Mouse (Mus musculus) ES-Bruce4 (cell line): ENCODE measurements around the gene Rsph9. TPM values are rescaled to one million over a fixed set of nuclear protein-coding genes. Genes with fewer than 3 reads are reported as not detected.

ENCODE experiments used
- H3K27ac ChIP-seq: 2 replicates; pipeline ENCODE4 v1.5.1; 2012; ENCODE audit warnings: low read length, inconsistent platforms; ENCODE audit not compliant: insufficient read depth
- H3K27me3 ChIP-seq: 2 replicates; pipeline ENCODE4 v1.6.1; 2012; ENCODE audit warnings: mild to moderate bottlenecking, low read length, inconsistent platforms; ENCODE audit not compliant: control insufficient read depth, poor library complexity, insufficient read depth, severe bottlenecking
- H3K36me3 ChIP-seq: 2 replicates; pipeline ENCODE4 v1.6.1; 2012; ENCODE audit warnings: inconsistent platforms, mild to moderate bottlenecking, low read length, moderate library complexity; ENCODE audit not compliant: control insufficient read depth, poor library complexity, insufficient read depth, severe bottlenecking
- H3K4me1 ChIP-seq: one replicate; pipeline ENCODE4 v1.8.1; 2011; ENCODE audit warnings: low read length; ENCODE audit not compliant: control insufficient read depth, insufficient read depth
- H3K4me3 ChIP-seq: 2 replicates; pipeline ENCODE4 v1.5.1; 2011; ENCODE audit warnings: low read depth, mild to moderate bottlenecking, low read length
- H3K9ac ChIP-seq: 2 replicates; pipeline ENCODE4 v1.6.1; 2012; ENCODE audit warnings: low read depth, mild to moderate bottlenecking, inconsistent platforms; ENCODE audit not compliant: poor library complexity, severe bottlenecking
- H3K9me3 ChIP-seq: replicated peaks from 2 replicates; pipeline ENCODE4 v1.6.1; 2012; ENCODE audit warnings: mild to moderate bottlenecking, low read length, inconsistent platforms; ENCODE audit not compliant: control insufficient read depth, poor library complexity, insufficient read depth, severe bottlenecking
- CTCF ChIP-seq: IDR thresholded peaks from one replicate; pipeline ENCODE4 v1.8.1; 2011; ENCODE audit warnings: low read depth, low read length
- EP300 ChIP-seq: IDR thresholded peaks from 2 replicates; pipeline ENCODE4 v1.6.1; 2011; ENCODE audit warnings: low read depth, low read length; ENCODE audit not compliant: insufficient read depth
- POLR2A ChIP-seq: IDR thresholded peaks from one replicate; pipeline ENCODE4 v1.8.1; 2011; ENCODE audit warnings: low read length; ENCODE audit not compliant: insufficient read depth
- polyA plus RNA-seq: library from polyadenylated mRNA; stranded (reverse); fragments of >200 nt; gene quantifications from 2 replicates; pipeline ENCODE4 v1.2.4, GENCODE M21; 2011; ENCODE audit warnings: low read depth; ENCODE audit not compliant: missing spikeins, insufficient read depth, insufficient read length

Rsph9 gene
- polyA plus RNA-seq, 1 experiment: 1.0 TPM

GRCm38 (mm10) chr17:46162551-46162950, 18.5 kb upstream of the Rsph9 start:
- Histone ChIP-seq H3K27me3 (no peaks in the 10 kb centered on the region), H3K4me3 (no peak overlapping the region), H3K36me3 (no peaks in the 10 kb centered on the region), H3K9me3 (no peaks in the 10 kb centered on the region), H3K9ac (no peak overlapping the region), H3K27ac (no peak overlapping the region), H3K4me1 (peaks cover 2% of the 10 kb centered on the region)
- no peak for TF ChIP-seq POLR2A
- no peak for TF ChIP-seq CTCF
- no peak for TF ChIP-seq EP300

DNA sequence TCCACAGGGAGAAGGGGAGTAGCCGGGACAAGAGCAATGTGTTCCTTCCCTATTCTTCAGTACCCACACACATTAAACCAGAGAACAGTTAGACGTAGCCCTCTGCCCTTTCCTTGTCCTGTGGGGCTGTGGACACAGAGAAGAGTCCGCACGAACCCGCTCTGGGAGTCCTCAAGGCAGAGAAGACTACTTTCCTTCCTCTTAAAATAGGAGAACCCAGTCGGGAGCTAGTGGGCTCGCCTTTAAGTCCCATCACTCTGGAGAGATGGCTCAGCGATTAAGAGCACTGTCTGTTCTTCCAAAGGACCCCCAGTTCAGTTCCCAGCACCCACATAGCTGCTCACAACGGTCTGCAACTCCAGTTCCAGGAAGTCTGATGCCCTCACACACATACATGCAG, 17.7 kb upstream of the Rsph9 start:
- peak overlapping the region; percentile 86 for H3K9ac ChIP-seq
- H3K27ac ChIP-seq: no peak overlapping the region
- TF ChIP-seq CTCF: no peak
- TF ChIP-seq POLR2A: no peak
- TF ChIP-seq EP300: no peak
- H3K9me3 ChIP-seq: no peaks in the 10 kb centered on the region
- H3K4me3 ChIP-seq: peak overlapping the region; percentile 71
- H3K27me3 ChIP-seq: no peaks in the 10 kb centered on the region
- H3K36me3 ChIP-seq: no peaks in the 10 kb centered on the region
- peaks cover 2% of the 10 kb centered on the region for H3K4me1 ChIP-seq

DNA sequence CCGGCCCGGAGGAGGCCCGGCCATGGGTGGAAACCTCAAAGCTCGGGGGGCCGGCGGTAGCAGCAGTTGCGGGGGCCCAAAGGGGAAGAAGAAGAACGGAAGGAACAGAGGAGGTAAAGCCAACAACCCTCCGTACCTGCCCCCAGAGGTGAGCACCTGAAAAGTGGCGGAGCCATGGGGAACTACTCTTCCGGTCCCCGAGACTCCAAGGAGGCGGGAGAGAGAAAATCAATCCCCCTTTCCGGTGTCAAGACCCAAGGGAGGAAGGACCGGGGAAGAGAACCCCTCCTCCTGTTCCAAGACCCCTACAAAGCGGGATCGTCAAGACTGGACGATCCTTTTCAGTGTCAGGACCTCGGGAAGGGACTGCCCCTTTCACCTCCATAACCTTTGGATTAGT, 17.2 kb upstream of the Rsph9 start:
- Histone ChIP-seq H3K9ac (peak overlapping the region; percentile 86), H3K4me1 (peaks cover 2% of the 10 kb centered on the region), H3K4me3 (peak overlapping the region; percentile 71), H3K27ac (no peak overlapping the region), H3K9me3 (no peaks in the 10 kb centered on the region), H3K27me3 (no peaks in the 10 kb centered on the region), H3K36me3 (no peaks in the 10 kb centered on the region)
- TF ChIP-seq EP300: no peak
- no peak for TF ChIP-seq CTCF
- TF ChIP-seq POLR2A: no peak

DNA sequence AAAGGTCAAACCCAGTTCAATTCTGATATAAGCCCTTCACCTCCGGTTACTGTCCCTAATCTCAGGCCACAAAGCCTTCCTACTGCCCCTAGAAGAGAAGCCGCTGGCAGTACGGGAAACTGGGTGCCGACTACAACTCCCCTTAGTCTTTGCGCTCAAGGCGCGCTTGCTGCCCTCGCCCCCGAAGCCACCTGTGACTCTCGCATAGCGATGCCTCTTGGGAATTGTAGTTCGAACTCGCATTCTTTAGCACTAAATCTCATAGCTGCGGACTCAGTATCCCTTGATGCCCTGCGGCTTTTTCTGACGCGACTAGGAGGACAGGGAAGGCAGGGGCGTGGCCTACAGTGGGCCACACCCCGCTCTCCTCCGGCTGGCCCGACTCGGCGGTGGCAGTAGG, 16.7 kb upstream of the Rsph9 start, which contains the start of gene Gtpbp2:
Gene Gtpbp2, plus strand, starts transcription at position 347 of the 400 bp plus-strand sequence.
- Histone ChIP-seq H3K4me1 (peaks cover 2% of the 10 kb centered on the region), H3K27me3 (no peaks in the 10 kb centered on the region)
- no peak for TF ChIP-seq POLR2A
- no peak for TF ChIP-seq EP300
- TF ChIP-seq CTCF: no peak

GRCm38 (mm10) chr17:46160090-46160662, 16.2 kb upstream of the Rsph9 start:
- Histone ChIP-seq H3K9ac (peak overlapping the region; percentile 56), H3K4me3 (peak overlapping the region; percentile 80), H3K27ac (peak overlapping the region; percentile 83), H3K4me1 (peaks cover 2% of the 10 kb centered on the region), H3K27me3 (no peaks in the 10 kb centered on the region), H3K36me3 (no peaks in the 10 kb centered on the region), H3K9me3 (no peaks in the 10 kb centered on the region)
- TF ChIP-seq CTCF: no peak

More for the DNA sequence above, 16.7 kb upstream of the Rsph9 start, which contains the start of gene Gtpbp2:
- no peaks in the 10 kb centered on the region for H3K36me3 ChIP-seq
- H3K9ac ChIP-seq: peak within 1 kb of the TSS; percentile 86
- H3K9me3 ChIP-seq: no peaks in the 10 kb centered on the region
- H3K27ac ChIP-seq: peak within 1 kb of the TSS; percentile 83
- peak within 1 kb of the TSS; percentile 80 for H3K4me3 ChIP-seq

- peaks cover 2% of the 10 kb centered on the region for H3K4me1 ChIP-seq
- no peak overlapping the region for H3K4me3 ChIP-seq
- H3K27ac ChIP-seq: no peak overlapping the region
- no peaks in the 10 kb centered on the region for H3K9me3 ChIP-seq
- no peaks in the 10 kb centered on the region for H3K36me3 ChIP-seq
- H3K27me3 ChIP-seq: no peaks in the 10 kb centered on the region
- H3K9ac ChIP-seq: peak overlapping the region; percentile 56; the same call in 1 of the 2 replicates
- no peak for TF ChIP-seq EP300
- TF ChIP-seq CTCF: no peak
- no peak for TF ChIP-seq POLR2A
Measured at GRCm38 (mm10) chr17:46159236-46159635, 15.2 kb upstream of the Rsph9 start.
